Mouse (Mus musculus) lung, adult 2 months (tissue): ENCODE measurements around the gene Orai1. TPM values are rescaled to one million over a fixed set of nuclear protein-coding genes. Genes with fewer than 3 reads are reported as not detected.

Experiments
- DNase-seq: peaks from one replicate; pipeline ENCODE4 v3.0.0; 2022
- H3K4me1 ChIP-seq: fragments of 200-500 bp; 2 replicates; pipeline ENCODE4 v1.6.1; 2011; ENCODE audit warnings: low read length; ENCODE audit not compliant: control insufficient read depth, insufficient read depth
- H3K4me3 ChIP-seq: fragments of 200-500 bp; replicated peaks from 2 replicates; pipeline ENCODE3; 2011; ENCODE audit warnings: low read depth, mild to moderate bottlenecking, control low read depth, low read length; ENCODE audit errors: extremely low read depth
- CTCF ChIP-seq: fragments of 200-500 bp; IDR thresholded peaks from 2 replicates; pipeline ENCODE4 v1.5.1; 2011; ENCODE audit warnings: mild to moderate bottlenecking, low read length, control low read depth; ENCODE audit not compliant: insufficient read depth
- POLR2A ChIP-seq: fragments of 200-500 bp; IDR thresholded peaks from 2 replicates; pipeline ENCODE4 v1.6.1; 2011; ENCODE audit warnings: low read depth, mild to moderate bottlenecking, control low read depth, low read length, borderline replicate concordance; ENCODE audit errors: extremely low read depth
- WGBS: fragments of 180-500 bp; shearing (Covaris S2); methylation state at CpG from one replicate; pipeline ENCODE4 v1.1.7; 2018; 5-methylcytosine and 5-hydroxymethylcytosine counted together
- polyA plus RNA-seq: library from polyadenylated mRNA; depleted of rRNA; stranded (reverse); fragments of >200 nt; gene quantifications from 2 replicates; pipeline ENCODE4 v1.2.3, GENCODE M21; 2012

Gene Orai1
- polyA plus RNA-seq, 1 experiment, result 113 TPM

- TF ChIP-seq POLR2A (no peak), CTCF (no peak)
- H3K4me3 ChIP-seq, result no peak overlapping the region
- WGBS, result 7% methylated on average over 5 of the region's 5 CpGs
Observed at GRCm38 (mm10) chr5:122994303-122994846, 20.5 kb upstream of the Orai1 start.

DNA sequence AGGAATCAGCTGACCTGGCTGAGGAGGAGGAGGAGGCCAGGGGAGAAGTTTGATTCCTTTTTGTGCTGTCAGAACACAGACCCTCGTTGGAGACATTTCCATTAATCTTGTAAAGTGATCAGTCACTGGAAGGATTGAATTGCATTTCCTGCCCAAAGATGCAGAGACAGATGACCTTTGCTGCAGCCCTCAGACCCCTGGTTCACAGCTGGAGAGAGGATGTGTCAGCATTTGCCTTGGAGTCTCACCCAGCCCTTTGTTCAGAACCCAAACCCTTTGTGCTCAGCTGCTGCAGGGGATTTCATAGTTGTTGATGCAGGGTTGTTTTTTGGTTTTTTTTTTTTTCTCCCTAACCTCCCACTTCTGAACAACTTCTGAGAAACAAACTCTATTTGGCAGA lies 20.0 kb upstream of the Orai1 start:
- DNase-seq, result no peak
- peaks cover 4% of the 10 kb centered on the region; the same call in 1 of the 2 replicates for H3K4me1 ChIP-seq
- H3K4me3 ChIP-seq, result no peak overlapping the region
- TF ChIP-seq POLR2A, result no peak
- no peak for TF ChIP-seq CTCF
- WGBS, result 9% methylated on average over 1 of the region's 1 CpGs

More at GRCm38 (mm10) chr5:122994303-122994846, 20.5 kb upstream of the Orai1 start:
- peaks cover 4% of the 10 kb centered on the region; the same call in 1 of the 2 replicates for H3K4me1 ChIP-seq
- DNase-seq, result peak; percentile 88

DNA sequence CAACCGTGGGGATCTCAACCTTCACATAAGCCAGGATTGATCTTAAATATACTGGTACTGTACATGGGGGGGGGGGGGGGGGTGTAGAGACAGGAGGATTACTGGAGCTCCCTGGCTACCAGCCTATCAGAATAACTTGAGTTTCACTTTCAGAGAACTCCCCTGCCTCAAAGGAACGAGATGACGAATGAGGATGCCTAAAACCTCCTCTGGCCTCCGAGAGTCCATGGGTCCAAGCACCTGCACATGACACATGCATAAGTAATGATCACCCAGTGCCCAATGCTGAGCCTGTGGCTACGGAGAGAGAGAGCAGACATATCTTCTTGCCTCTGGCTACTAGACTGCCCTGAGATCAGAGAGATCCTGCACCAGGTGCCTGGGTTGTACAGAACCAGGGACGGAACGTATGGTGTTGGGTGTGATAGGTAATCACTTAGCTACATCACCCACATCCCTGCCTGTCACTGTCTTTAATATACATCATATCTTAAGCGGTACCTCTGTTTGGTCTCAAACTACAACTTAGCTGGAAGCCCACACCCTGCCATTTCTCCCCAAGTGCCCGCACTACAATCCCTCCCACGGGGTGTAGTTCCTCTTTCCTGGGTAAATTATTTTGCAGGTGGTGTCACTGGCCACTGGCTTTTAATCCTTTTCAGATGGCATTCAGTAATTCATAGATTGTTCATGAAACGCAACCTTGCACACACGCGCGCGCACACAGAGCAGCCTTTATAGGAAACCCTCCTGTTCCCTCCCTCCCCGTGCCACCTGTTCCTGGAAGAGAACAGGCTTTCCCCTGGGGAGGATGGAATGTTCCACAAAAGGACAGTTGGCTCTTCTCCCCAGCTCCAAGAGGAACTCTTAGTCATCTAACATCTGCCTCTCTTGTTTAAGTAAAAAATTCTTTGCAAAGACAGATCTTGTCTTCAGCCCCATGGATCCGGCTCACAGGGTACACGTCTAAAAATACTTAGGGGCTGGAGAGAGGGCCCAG lies 17.4 kb upstream of the Orai1 start:
- WGBS, result 84% methylated on average over 18 of the region's 18 CpGs
- TF ChIP-seq CTCF, result no peak
- no peak for DNase-seq
- no peaks in the 10 kb centered on the region for H3K4me1 ChIP-seq
- H3K4me3 ChIP-seq, result no peak overlapping the region

GRCm38 (mm10) chr5:123000901-123001300 lies 14.0 kb upstream of the Orai1 start:
- WGBS, result 63% methylated on average over 1 of the region's 1 CpGs
- no peak overlapping the region for H3K4me3 ChIP-seq
- no peak for TF ChIP-seq CTCF
- TF ChIP-seq POLR2A, result no peak
- no peak for DNase-seq
- H3K4me1 ChIP-seq, result no peaks in the 10 kb centered on the region

- Histone ChIP-seq H3K4me1 (no peaks in the 10 kb centered on the region), H3K4me3 (no peak overlapping the region)
- WGBS, result 67% methylated on average over 19 of the region's 19 CpGs
- DNase-seq, result no peak
- TF ChIP-seq POLR2A (no peak), CTCF (no peak)
Observed at GRCm38 (mm10) chr5:123005716-123006592, 8.9 kb upstream of the Orai1 start.

GRCm38 (mm10) chr5:123008877-123009493 lies 5.9 kb upstream of the Orai1 start:
- TF ChIP-seq CTCF (no peak), POLR2A (no peak)
- H3K4me3 ChIP-seq, result no peak overlapping the region
- H3K4me1 ChIP-seq, result peaks cover 3% of the 10 kb centered on the region
- DNase-seq, result no peak
- WGBS, result 44% methylated on average over 7 of the region's 7 CpGs

GRCm38 (mm10) chr5:123009873-123010272 lies 5.0 kb upstream of the Orai1 start:
- Histone ChIP-seq H3K4me1 (peaks cover 8% of the 10 kb centered on the region), H3K4me3 (no peak overlapping the region)
- DNase-seq, result no peak
- no peak for TF ChIP-seq CTCF
- no peak for TF ChIP-seq POLR2A
- WGBS, result 59% methylated on average over 11 of the region's 11 CpGs

DNA sequence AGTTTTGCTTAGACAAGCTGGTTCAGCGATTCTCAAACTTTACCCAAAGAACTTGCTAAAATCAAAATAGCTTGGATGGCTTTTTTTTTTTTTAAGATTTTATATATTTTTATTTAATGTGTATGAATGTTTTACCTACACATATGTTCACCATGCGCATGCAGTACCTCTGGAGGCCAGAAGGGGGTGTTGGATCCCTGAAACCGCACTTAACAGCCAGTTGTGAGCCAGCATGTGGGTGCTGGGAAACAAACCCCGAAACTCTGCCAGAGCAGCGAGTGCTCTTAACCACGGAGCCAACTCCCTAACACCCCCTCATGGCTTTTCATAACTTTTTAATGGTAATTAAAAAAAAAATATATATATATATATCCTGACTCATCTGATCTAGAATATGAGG lies 4.1 kb upstream of the Orai1 start:
- Histone ChIP-seq H3K4me1 (peaks cover 8% of the 10 kb centered on the region), H3K4me3 (no peak overlapping the region)
- 89% methylated on average over 6 of the region's 6 CpGs for WGBS
- TF ChIP-seq CTCF, result 0 out of 2 replicates have a peak, but pooled peaks have one; percentile 28
- no peak for TF ChIP-seq POLR2A
- DNase-seq, result no peak

- TF ChIP-seq CTCF, result no peak
- no peak for TF ChIP-seq POLR2A
- H3K4me1 ChIP-seq, result peaks cover 10% of the 10 kb centered on the region
- H3K4me3 ChIP-seq, result no peak overlapping the region
- no peak for DNase-seq
- 92% methylated on average over 9 of the region's 9 CpGs for WGBS
Observed at GRCm38 (mm10) chr5:123011705-123012104, 3.2 kb upstream of the Orai1 start.
